Mouse (Mus musculus) embryonic facial prominence, embryonic 12.5 days (tissue): ENCODE measurements at regions not wholly inside any gene's neighbourhood (a gene's known extent, or its start where the extent isn't known, plus 50 kb on each side); places are given as distances from the start of the nearest gene placed in this dataset.

Experiments used
- ATAC-seq: fragments of 200-750 bp; cut with Nextera tagmentation; 2 replicates; pipeline ENCODE4 v1.8.0; 2017; ENCODE audit not compliant: insufficient number of reproducible peaks, insufficient read depth, low FRiP score, low TSS enrichment
- H3K27ac ChIP-seq: fragments of 300-500 bp; sonication (generic); 2 replicates; pipeline ENCODE4 v1.5.1; 2016; ENCODE audit warnings: mild to moderate bottlenecking
- H3K27me3 ChIP-seq: fragments of 300-500 bp; sonication (generic); 2 replicates; pipeline ENCODE4 v1.6.1; 2016; ENCODE audit warnings: mild to moderate bottlenecking, moderate library complexity
- H3K36me3 ChIP-seq: fragments of 300-500 bp; sonication (generic); 2 replicates; pipeline ENCODE4 v1.6.1; 2016; ENCODE audit warnings: mild to moderate bottlenecking
- H3K4me1 ChIP-seq: fragments of 300-500 bp; sonication (generic); 2 replicates; pipeline ENCODE4 v1.6.1; 2016
- H3K4me2 ChIP-seq: fragments of 300-500 bp; sonication (generic); replicated peaks from 2 replicates; pipeline ENCODE4 v1.6.1; 2016; ENCODE audit warnings: mild to moderate bottlenecking, moderate library complexity
- H3K4me3 ChIP-seq: fragments of 300-500 bp; sonication (generic); 2 replicates; pipeline ENCODE4 v1.5.1; 2016; ENCODE audit warnings: mild to moderate bottlenecking
- H3K9ac ChIP-seq: fragments of 300-500 bp; sonication (generic); 2 replicates; pipeline ENCODE4 v1.6.1; 2016; ENCODE audit warnings: mild to moderate bottlenecking, moderate library complexity
- H3K9me3 ChIP-seq: fragments of 300-500 bp; sonication (generic); 2 replicates; pipeline ENCODE4 v1.6.1; 2016; ENCODE audit warnings: mild to moderate bottlenecking, moderate library complexity
- WGBS: fragments of 180-500 bp; shearing (Covaris S2); methylation state at CpG from one replicate; pipeline ENCODE4 v1.1.7; 2016; 5-methylcytosine and 5-hydroxymethylcytosine counted together

- ATAC-seq = no peak
- Histone ChIP-seq H3K4me3 (no peak overlapping the region), H3K9me3 (no peaks in the 10 kb centered on the region), H3K27me3 (no peaks in the 10 kb centered on the region), H3K27ac (no peak overlapping the region), H3K4me1 (no peaks in the 10 kb centered on the region), H3K9ac (no peak overlapping the region), H3K4me2 (no peak overlapping the region), H3K36me3 (no peaks in the 10 kb centered on the region)
- WGBS = 63% methylated on average over 7 of the region's 7 CpGs
These were observed 206.6 kb upstream of the Hnrnpa3 start for GRCm38 (mm10) chr2:75452274-75453148.

- Histone ChIP-seq H3K9ac (no peak overlapping the region), H3K27ac (no peak overlapping the region), H3K4me3 (no peak overlapping the region), H3K27me3 (no peaks in the 10 kb centered on the region), H3K36me3 (no peaks in the 10 kb centered on the region), H3K4me2 (no peak overlapping the region), H3K4me1 (no peaks in the 10 kb centered on the region), H3K9me3 (no peaks in the 10 kb centered on the region)
- no peak for ATAC-seq
- 96% methylated on average over 9 of the region's 9 CpGs for WGBS
These were observed 203.6 kb upstream of the Hnrnpa3 start for GRCm38 (mm10) chr2:75455481-75455880.

- Histone ChIP-seq H3K4me3 (no peak overlapping the region), H3K27me3 (no peaks in the 10 kb centered on the region), H3K36me3 (no peaks in the 10 kb centered on the region), H3K9me3 (no peaks in the 10 kb centered on the region), H3K27ac (no peak overlapping the region), H3K4me1 (no peaks in the 10 kb centered on the region), H3K4me2 (no peak overlapping the region), H3K9ac (no peak overlapping the region)
- WGBS = 89% methylated on average over 1 of the region's 1 CpGs
- no peak for ATAC-seq
These were observed 202.8 kb upstream of the Hnrnpa3 start for GRCm38 (mm10) chr2:75456272-75456671.

GRCm38 (mm10) chr2:75457423-75457822 lies 201.6 kb upstream of the Hnrnpa3 start:
- no peak overlapping the region for H3K4me2 ChIP-seq
- H3K4me3 ChIP-seq = no peak overlapping the region
- H3K36me3 ChIP-seq = no peaks in the 10 kb centered on the region
- 93% methylated on average over 3 of the region's 3 CpGs for WGBS
- no peaks in the 10 kb centered on the region for H3K9me3 ChIP-seq
- no peak for ATAC-seq
- no peaks in the 10 kb centered on the region for H3K27me3 ChIP-seq
- H3K4me1 ChIP-seq = no peaks in the 10 kb centered on the region
- H3K9ac ChIP-seq = no peak overlapping the region
- no peak overlapping the region for H3K27ac ChIP-seq

- WGBS = 85% methylated on average over 3 of the region's 3 CpGs
- Histone ChIP-seq H3K36me3 (no peaks in the 10 kb centered on the region), H3K9me3 (no peaks in the 10 kb centered on the region), H3K4me1 (no peaks in the 10 kb centered on the region), H3K4me2 (no peak overlapping the region), H3K9ac (no peak overlapping the region), H3K27me3 (no peaks in the 10 kb centered on the region), H3K4me3 (no peak overlapping the region), H3K27ac (no peak overlapping the region)
- no peak for ATAC-seq
These were observed 200.2 kb upstream of the Hnrnpa3 start for GRCm38 (mm10) chr2:75458898-75459297.

- 86% methylated on average over 5 of the region's 5 CpGs for WGBS
- H3K4me2 ChIP-seq = no peak overlapping the region
- H3K9me3 ChIP-seq = no peaks in the 10 kb centered on the region
- H3K9ac ChIP-seq = no peak overlapping the region
- no peak overlapping the region for H3K27ac ChIP-seq
- H3K4me1 ChIP-seq = no peaks in the 10 kb centered on the region
- H3K36me3 ChIP-seq = no peaks in the 10 kb centered on the region
- ATAC-seq = no peak
- no peaks in the 10 kb centered on the region for H3K27me3 ChIP-seq
- no peak overlapping the region for H3K4me3 ChIP-seq
These were observed 198.6 kb upstream of the Hnrnpa3 start for GRCm38 (mm10) chr2:75460419-75460818.

- H3K36me3 ChIP-seq = no peaks in the 10 kb centered on the region
These were observed 198.0 kb upstream of the Hnrnpa3 start for GRCm38 (mm10) chr2:75461019-75461418.

GRCm38 (mm10) chr2:75461421-75461991 lies 197.6 kb upstream of the Hnrnpa3 start:
- Histone ChIP-seq H3K27ac (no peak overlapping the region), H3K9ac (no peak overlapping the region), H3K9me3 (no peaks in the 10 kb centered on the region), H3K36me3 (no peaks in the 10 kb centered on the region), H3K27me3 (no peaks in the 10 kb centered on the region), H3K4me3 (no peak overlapping the region), H3K4me1 (no peaks in the 10 kb centered on the region), H3K4me2 (no peak overlapping the region)
- 57% methylated on average over 10 of the region's 10 CpGs for WGBS
- ATAC-seq = no peak

More at GRCm38 (mm10) chr2:75461019-75461418, 198.0 kb upstream of the Hnrnpa3 start:
- 68% methylated on average over 5 of the region's 5 CpGs for WGBS
- no peak overlapping the region for H3K27ac ChIP-seq
- ATAC-seq = no peak
- H3K4me1 ChIP-seq = no peaks in the 10 kb centered on the region
- H3K4me2 ChIP-seq = no peak overlapping the region
- H3K4me3 ChIP-seq = no peak overlapping the region
- H3K27me3 ChIP-seq = no peaks in the 10 kb centered on the region
- H3K9ac ChIP-seq = no peak overlapping the region
- H3K9me3 ChIP-seq = no peaks in the 10 kb centered on the region

- no peaks in the 10 kb centered on the region for H3K9me3 ChIP-seq
- ATAC-seq = no peak
- no peak overlapping the region for H3K27ac ChIP-seq
- no peak overlapping the region for H3K4me3 ChIP-seq
- H3K4me1 ChIP-seq = no peaks in the 10 kb centered on the region
- H3K4me2 ChIP-seq = no peak overlapping the region
- no peak overlapping the region for H3K9ac ChIP-seq
- H3K27me3 ChIP-seq = no peaks in the 10 kb centered on the region
- H3K36me3 ChIP-seq = no peaks in the 10 kb centered on the region
- 33% methylated on average over 5 of the region's 5 CpGs for WGBS
These were observed 196.9 kb upstream of the Hnrnpa3 start for GRCm38 (mm10) chr2:75462030-75462671.

- no peak for ATAC-seq
- H3K36me3 ChIP-seq = no peaks in the 10 kb centered on the region
- no peaks in the 10 kb centered on the region for H3K27me3 ChIP-seq
- no peaks in the 10 kb centered on the region for H3K4me1 ChIP-seq
- no peak overlapping the region for H3K4me3 ChIP-seq
- H3K9me3 ChIP-seq = no peaks in the 10 kb centered on the region
- H3K4me2 ChIP-seq = no peak overlapping the region
- H3K9ac ChIP-seq = no peak overlapping the region
- no peak overlapping the region for H3K27ac ChIP-seq
- 47% methylated on average over 9 of the region's 9 CpGs for WGBS
These were observed 196.0 kb upstream of the Hnrnpa3 start for GRCm38 (mm10) chr2:75463091-75463490.

GRCm38 (mm10) chr2:75464429-75464828 lies 194.6 kb upstream of the Hnrnpa3 start:
- Histone ChIP-seq H3K27me3 (no peaks in the 10 kb centered on the region), H3K4me1 (no peaks in the 10 kb centered on the region), H3K27ac (no peak overlapping the region), H3K9me3 (no peaks in the 10 kb centered on the region), H3K36me3 (no peaks in the 10 kb centered on the region), H3K9ac (no peak overlapping the region), H3K4me2 (no peak overlapping the region), H3K4me3 (no peak overlapping the region)
- no peak for ATAC-seq
- 46% methylated on average over 2 of the region's 2 CpGs for WGBS

- Histone ChIP-seq H3K27ac (no peak overlapping the region), H3K4me2 (no peak overlapping the region), H3K9me3 (no peaks in the 10 kb centered on the region), H3K9ac (no peak overlapping the region), H3K36me3 (no peaks in the 10 kb centered on the region), H3K4me3 (no peak overlapping the region), H3K27me3 (no peaks in the 10 kb centered on the region), H3K4me1 (peaks cover 10% of the 10 kb centered on the region)
- no peak for ATAC-seq
- 57% methylated on average over 8 of the region's 8 CpGs for WGBS
These were observed 190.2 kb upstream of the Hnrnpa3 start for GRCm38 (mm10) chr2:75468851-75469250.
